Mouse (Mus musculus) midbrain, embryonic 13.5 days (tissue): Measurements from ENCODE around the gene 4930432M17Rik. TPM values are rescaled to one million over a fixed set of nuclear protein-coding genes. Genes with fewer than 3 reads are reported as not detected.

Experiments
- ATAC-seq: fragments of 200-750 bp; cut with Nextera tagmentation; 2 replicates; pipeline ENCODE4 v1.8.0; 2017; ENCODE audit warnings: mild to moderate bottlenecking, moderate TSS enrichment, moderate library complexity
- H3K27ac ChIP-seq: fragments of 300-500 bp; sonication (generic); 2 replicates; pipeline ENCODE4 v1.5.1; 2015; ENCODE audit warnings: inconsistent platforms, mild to moderate bottlenecking, moderate library complexity
- H3K27me3 ChIP-seq: fragments of 300-500 bp; sonication (generic); 2 replicates; pipeline ENCODE4 v1.6.1; 2015; ENCODE audit warnings: mild to moderate bottlenecking, inconsistent platforms
- H3K36me3 ChIP-seq: fragments of 300-500 bp; sonication (generic); 2 replicates; pipeline ENCODE4 v1.6.1; 2015; ENCODE audit warnings: mild to moderate bottlenecking, inconsistent platforms
- H3K4me1 ChIP-seq: fragments of 300-500 bp; sonication (generic); replicated peaks from 2 replicates; pipeline ENCODE4 v1.6.1; 2015; ENCODE audit warnings: inconsistent platforms
- H3K4me2 ChIP-seq: fragments of 300-500 bp; sonication (generic); replicated peaks from 2 replicates; pipeline ENCODE4 v1.6.1; 2015; ENCODE audit warnings: moderate library complexity, mild to moderate bottlenecking, inconsistent platforms
- H3K4me3 ChIP-seq: fragments of 300-500 bp; sonication (generic); replicated peaks from 2 replicates; pipeline ENCODE4 v1.5.1; 2015; ENCODE audit warnings: mild to moderate bottlenecking, inconsistent platforms
- H3K9ac ChIP-seq: fragments of 300-500 bp; sonication (generic); replicated peaks from 2 replicates; pipeline ENCODE4 v1.6.1; 2015; ENCODE audit warnings: mild to moderate bottlenecking, inconsistent platforms
- H3K9me3 ChIP-seq: fragments of 300-500 bp; sonication (generic); 2 replicates; pipeline ENCODE4 v1.6.1; 2016; ENCODE audit warnings: mild to moderate bottlenecking, inconsistent platforms
- WGBS: fragments of 180-500 bp; shearing (Covaris S2); methylation state at CpG from one replicate; pipeline ENCODE4 v1.1.7; 2015; 5-methylcytosine and 5-hydroxymethylcytosine counted together
- polyA plus RNA-seq: library from polyadenylated mRNA; unstranded; fragments of >200 nt; fragmentation: Nextera tagmentation; extraction: Ambion mirVana; gene quantifications from 2 replicates; pipeline ENCODE4 v1.2.1, GENCODE M21; 2015

4930432M17Rik gene
- polyA plus RNA-seq, result not detected in 2 replicates

DNA sequence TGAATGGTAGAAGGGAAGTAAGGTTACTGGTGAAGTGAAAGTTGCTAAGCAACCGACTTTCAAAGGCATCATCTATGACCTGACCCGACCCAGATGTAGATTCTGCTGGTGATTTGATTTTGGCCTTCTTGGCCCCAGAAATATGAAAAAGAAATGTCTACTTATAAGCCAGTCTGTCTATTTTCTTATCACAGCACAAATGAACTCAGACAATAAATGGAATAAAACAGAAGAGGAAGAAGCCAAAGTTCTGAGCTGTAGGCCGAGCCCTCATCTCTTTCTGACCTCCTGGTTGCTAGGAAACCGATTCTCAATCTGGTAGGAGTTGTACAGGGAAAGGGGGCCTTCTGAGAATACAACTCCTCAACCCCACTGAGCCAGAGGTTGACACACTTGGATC, at the start of gene 4930432M17Rik:
4930432M17Rik (plus strand) TSS at position 301 of the 400 bp plus-strand sequence.
- no peak within 1 kb of the TSS for H3K27ac ChIP-seq
- no peak within 1 kb of the TSS for H3K4me2 ChIP-seq
- H3K27me3 ChIP-seq, result no peaks in the 10 kb centered on the region
- ATAC-seq, result no peak
- 67% methylated on average over 4 of the region's 4 CpGs for WGBS
- no peaks in the 10 kb centered on the region for H3K9me3 ChIP-seq
- H3K36me3 ChIP-seq, result no peaks in the 10 kb centered on the region
- H3K4me3 ChIP-seq, result no peak within 1 kb of the TSS
- no peak within 1 kb of the TSS for H3K9ac ChIP-seq
- peaks cover 4% of the 10 kb centered on the region; the same call in 1 of the 2 replicates for H3K4me1 ChIP-seq

DNA sequence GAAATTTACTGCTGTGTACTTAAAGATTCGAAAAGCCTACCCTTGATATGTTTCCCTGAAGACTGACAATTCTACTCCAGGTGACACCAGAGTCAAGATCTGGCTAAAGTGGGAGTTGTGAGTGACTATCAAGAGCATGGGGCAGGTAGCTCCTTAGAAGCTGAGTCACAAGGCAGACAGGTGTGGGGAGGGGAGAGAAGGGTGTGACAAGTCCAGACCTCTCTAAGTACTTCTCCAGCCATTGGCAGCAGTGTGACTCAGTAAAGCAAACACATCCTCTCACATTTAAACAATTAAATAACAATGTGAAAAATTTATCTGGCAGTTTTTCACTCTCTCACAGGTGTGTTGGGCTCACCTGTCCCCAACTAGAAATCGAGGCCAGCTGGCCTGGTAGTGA, 44.9 kb upstream of the 4930432M17Rik start:
- Histone ChIP-seq H3K9me3 (no peaks in the 10 kb centered on the region), H3K36me3 (no peaks in the 10 kb centered on the region), H3K27ac (no peak overlapping the region), H3K4me1 (no peaks in the 10 kb centered on the region), H3K4me3 (no peak overlapping the region), H3K27me3 (peaks cover 2% of the 10 kb centered on the region; the same call in 1 of the 2 replicates), H3K4me2 (no peak overlapping the region), H3K9ac (no peak overlapping the region)
- 75% methylated on average over 2 of the region's 2 CpGs for WGBS
- no peak for ATAC-seq

DNA sequence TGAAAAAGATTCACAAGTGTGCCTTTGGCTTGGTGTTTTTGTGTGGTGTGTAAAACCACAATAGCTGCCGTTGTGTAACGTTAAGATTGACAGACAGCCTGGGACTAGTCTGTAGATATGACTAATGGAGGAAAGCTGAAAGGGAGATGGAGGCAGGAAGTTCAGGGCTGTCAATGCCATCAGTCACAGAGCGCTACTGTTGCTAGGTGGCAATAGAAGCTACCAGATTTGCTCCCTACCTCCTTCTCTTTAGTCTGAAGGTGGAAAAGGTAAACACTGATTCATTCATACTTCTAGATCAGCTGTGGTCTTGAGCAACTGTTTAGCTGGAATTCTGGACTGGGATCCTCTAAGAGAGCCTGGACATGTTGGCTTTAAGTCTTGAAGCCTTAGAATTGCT, 44.3 kb upstream of the 4930432M17Rik start:
- no peak for ATAC-seq
- no peaks in the 10 kb centered on the region for H3K36me3 ChIP-seq
- no peaks in the 10 kb centered on the region for H3K9me3 ChIP-seq
- no peak overlapping the region for H3K4me3 ChIP-seq
- no peaks in the 10 kb centered on the region for H3K4me1 ChIP-seq
- no peak overlapping the region for H3K4me2 ChIP-seq
- H3K9ac ChIP-seq, result no peak overlapping the region
- 91% methylated on average over 3 of the region's 3 CpGs for WGBS
- H3K27ac ChIP-seq, result no peak overlapping the region
- H3K27me3 ChIP-seq, result peaks cover 2% of the 10 kb centered on the region; the same call in 1 of the 2 replicates

DNA sequence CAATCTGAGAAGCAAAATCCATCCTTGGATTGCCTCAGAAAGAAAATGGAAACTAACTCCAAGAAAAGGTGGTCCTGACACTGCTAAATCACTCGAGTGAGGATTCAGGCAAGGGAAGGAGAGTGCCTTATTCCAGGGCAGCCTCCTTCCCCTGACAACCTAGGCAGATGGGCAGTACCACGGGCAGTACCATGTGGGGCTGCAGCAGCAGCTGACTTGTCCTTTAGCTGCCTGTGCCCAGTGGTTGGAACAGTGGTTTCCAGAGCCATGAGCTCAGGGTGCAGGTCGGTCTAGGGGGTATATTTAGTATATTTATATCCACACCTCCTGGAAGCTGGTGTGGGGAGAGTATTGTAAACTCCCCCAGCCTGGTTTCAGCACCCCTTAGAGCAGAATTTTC, 42.3 kb upstream of the 4930432M17Rik start:
- peaks cover 2% of the 10 kb centered on the region; the same call in 1 of the 2 replicates for H3K27me3 ChIP-seq
- 56% methylated on average over 3 of the region's 3 CpGs for WGBS
- no peak for ATAC-seq
- no peaks in the 10 kb centered on the region for H3K36me3 ChIP-seq
- no peak overlapping the region for H3K27ac ChIP-seq
- no peaks in the 10 kb centered on the region for H3K4me1 ChIP-seq
- no peak overlapping the region for H3K4me2 ChIP-seq
- H3K9me3 ChIP-seq, result no peaks in the 10 kb centered on the region
- no peak overlapping the region for H3K4me3 ChIP-seq
- no peak overlapping the region for H3K9ac ChIP-seq

DNA sequence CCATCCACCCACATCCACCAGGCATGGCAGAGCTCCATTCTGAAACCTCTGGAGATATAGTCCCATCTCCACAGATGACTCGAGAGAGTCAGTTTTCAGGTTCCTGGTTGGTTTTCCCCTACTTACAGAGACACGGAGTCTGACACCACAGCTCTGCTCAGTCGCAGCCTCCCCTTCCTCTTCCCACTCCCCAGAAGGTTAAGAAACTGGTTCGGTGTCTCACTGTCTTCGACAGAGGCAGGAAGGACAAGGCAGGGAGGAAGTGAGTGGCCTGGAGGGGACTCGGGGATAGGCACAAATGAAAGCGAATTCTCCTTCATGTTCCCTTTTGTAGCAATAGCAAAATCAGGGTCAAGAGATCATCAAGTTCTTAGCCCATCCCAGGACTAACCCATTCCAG, 39.9 kb upstream of the 4930432M17Rik start:
- Histone ChIP-seq H3K27me3 (peaks cover 2% of the 10 kb centered on the region; the same call in 1 of the 2 replicates), H3K27ac (no peak overlapping the region), H3K9me3 (no peaks in the 10 kb centered on the region), H3K4me1 (no peaks in the 10 kb centered on the region), H3K4me2 (no peak overlapping the region), H3K4me3 (no peak overlapping the region), H3K9ac (no peak overlapping the region), H3K36me3 (no peaks in the 10 kb centered on the region)
- 86% methylated on average over 7 of the region's 7 CpGs for WGBS
- ATAC-seq, result no peak

DNA sequence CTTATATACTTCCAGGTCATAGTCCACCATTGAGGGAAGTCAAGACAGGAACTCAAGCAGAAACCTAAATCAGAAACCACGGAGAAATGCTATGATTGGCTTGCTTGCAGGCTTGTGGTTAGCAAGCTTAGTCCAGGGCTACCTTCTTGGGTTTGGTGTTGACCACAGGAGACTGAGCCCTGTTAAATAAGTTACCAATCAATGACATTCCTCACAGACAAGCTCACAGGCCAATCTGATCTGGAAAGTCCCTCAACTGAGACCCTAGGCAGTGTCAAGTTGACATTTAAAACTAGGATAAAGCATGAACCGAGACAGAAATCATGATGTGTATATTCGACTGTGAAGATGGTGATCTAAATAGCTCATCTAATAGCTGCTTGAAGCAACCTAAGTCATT, 35.6 kb upstream of the 4930432M17Rik start:
- ATAC-seq, result no peak
- no peak overlapping the region for H3K4me2 ChIP-seq
- WGBS, result 91% methylated on average over 3 of the region's 3 CpGs

DNA sequence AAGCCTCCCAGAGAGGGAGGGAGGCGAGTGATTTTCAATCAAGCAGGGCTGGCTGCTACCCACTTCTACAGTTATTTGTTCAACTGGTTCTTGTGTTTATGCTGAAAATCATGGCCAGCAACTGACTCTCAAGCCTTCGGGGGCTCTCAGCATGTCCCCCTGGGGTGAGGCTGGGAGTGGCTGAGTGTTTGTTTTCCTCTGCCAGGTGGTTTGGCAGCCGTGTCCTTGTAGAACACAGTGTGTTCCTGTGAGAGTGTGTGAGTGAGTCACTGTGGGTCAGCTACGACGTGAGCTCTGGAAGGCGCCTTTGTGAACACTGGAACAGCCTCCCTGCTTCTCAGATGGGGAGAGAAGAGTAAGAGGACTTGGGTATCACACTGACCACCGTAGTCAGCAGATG, 35.1 kb upstream of the 4930432M17Rik start:
- ATAC-seq, result no peak
- Histone ChIP-seq H3K36me3 (no peaks in the 10 kb centered on the region), H3K27ac (no peak overlapping the region), H3K9me3 (no peaks in the 10 kb centered on the region), H3K4me2 (no peak overlapping the region), H3K4me3 (no peak overlapping the region), H3K9ac (no peak overlapping the region), H3K4me1 (no peaks in the 10 kb centered on the region), H3K27me3 (no peaks in the 10 kb centered on the region)
- 73% methylated on average over 7 of the region's 7 CpGs for WGBS

More for the DNA sequence above, 35.6 kb upstream of the 4930432M17Rik start:
- Histone ChIP-seq H3K27ac (no peak overlapping the region), H3K9me3 (no peaks in the 10 kb centered on the region), H3K4me3 (no peak overlapping the region), H3K4me1 (no peaks in the 10 kb centered on the region), H3K9ac (no peak overlapping the region), H3K36me3 (no peaks in the 10 kb centered on the region), H3K27me3 (no peaks in the 10 kb centered on the region)

DNA sequence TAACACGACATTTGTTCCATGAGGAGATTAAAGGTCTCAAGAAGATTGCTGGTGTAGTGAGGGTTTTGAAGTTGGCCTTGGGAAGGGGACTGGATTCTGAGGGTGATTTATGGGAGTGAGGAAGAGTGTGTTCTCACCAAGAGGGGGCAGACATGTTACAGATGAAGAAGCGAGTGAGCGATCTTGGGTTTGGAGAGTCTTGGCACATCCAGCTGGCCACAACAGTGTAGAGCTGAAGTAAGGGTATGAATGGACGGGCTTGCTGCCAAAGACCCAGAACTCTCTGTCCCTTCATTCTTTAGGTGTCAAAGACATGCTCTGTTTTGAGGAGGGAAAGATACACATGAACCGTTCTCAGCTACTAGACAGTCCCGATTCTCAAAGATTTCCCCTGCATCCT, 34.2 kb upstream of the 4930432M17Rik start:
- WGBS, result 78% methylated on average over 6 of the region's 6 CpGs
- Histone ChIP-seq H3K9ac (no peak overlapping the region), H3K36me3 (no peaks in the 10 kb centered on the region), H3K27ac (no peak overlapping the region), H3K9me3 (no peaks in the 10 kb centered on the region), H3K27me3 (no peaks in the 10 kb centered on the region), H3K4me3 (no peak overlapping the region), H3K4me2 (no peak overlapping the region), H3K4me1 (no peaks in the 10 kb centered on the region)
- ATAC-seq, result no peak

DNA sequence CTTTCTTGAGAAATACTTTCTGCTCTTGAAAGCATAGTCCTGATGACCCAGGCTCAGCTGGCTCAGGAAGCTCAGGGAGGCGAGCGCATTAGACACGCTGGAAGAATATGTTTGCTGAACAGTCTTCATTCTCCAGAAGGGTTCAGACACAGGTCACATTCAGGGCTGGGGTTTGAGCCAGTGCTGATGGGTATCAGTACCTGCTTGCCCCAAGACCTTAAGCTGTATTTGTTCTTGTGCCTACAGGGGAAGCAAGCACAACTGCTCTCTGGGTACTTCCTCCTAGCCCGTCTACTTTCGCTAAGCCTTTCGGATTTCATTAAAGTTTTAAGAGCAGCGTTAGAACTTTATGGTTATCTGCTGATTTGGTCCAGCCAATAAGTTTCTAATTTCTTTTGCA, 33.8 kb upstream of the 4930432M17Rik start:
- Histone ChIP-seq H3K9ac (no peak overlapping the region), H3K9me3 (no peaks in the 10 kb centered on the region), H3K4me3 (no peak overlapping the region), H3K36me3 (no peaks in the 10 kb centered on the region), H3K27me3 (no peaks in the 10 kb centered on the region), H3K4me1 (no peaks in the 10 kb centered on the region), H3K27ac (no peak overlapping the region), H3K4me2 (no peak overlapping the region)
- ATAC-seq, result no peak
- 91% methylated on average over 7 of the region's 7 CpGs for WGBS

DNA sequence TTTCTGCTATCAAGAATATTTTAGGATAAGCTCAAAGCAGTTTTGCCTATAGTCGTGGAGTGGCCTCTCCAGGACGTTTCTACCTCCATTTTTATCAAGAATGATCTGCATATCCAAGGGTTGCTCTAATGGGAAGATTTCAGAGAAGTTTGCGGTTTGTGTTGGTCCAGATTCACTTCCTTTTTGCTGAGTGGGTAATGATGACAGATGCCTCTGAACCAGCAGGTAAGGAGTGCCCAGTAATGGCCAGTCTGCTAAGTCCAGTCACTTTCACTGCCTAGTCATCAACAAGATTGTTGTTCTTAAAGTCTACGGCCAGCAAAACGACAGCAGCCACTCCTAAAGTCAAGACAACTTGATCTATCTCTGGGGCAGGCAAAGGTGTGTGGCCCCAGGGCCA, 32.8 kb upstream of the 4930432M17Rik start:
- H3K9ac ChIP-seq, result no peak overlapping the region
- no peaks in the 10 kb centered on the region for H3K4me1 ChIP-seq
- ATAC-seq, result no peak
- H3K27ac ChIP-seq, result no peak overlapping the region
- H3K4me3 ChIP-seq, result no peak overlapping the region
- no peaks in the 10 kb centered on the region for H3K9me3 ChIP-seq
- H3K27me3 ChIP-seq, result no peaks in the 10 kb centered on the region
- WGBS, result 86% methylated on average over 5 of the region's 5 CpGs
- H3K36me3 ChIP-seq, result no peaks in the 10 kb centered on the region
- H3K4me2 ChIP-seq, result no peak overlapping the region

DNA sequence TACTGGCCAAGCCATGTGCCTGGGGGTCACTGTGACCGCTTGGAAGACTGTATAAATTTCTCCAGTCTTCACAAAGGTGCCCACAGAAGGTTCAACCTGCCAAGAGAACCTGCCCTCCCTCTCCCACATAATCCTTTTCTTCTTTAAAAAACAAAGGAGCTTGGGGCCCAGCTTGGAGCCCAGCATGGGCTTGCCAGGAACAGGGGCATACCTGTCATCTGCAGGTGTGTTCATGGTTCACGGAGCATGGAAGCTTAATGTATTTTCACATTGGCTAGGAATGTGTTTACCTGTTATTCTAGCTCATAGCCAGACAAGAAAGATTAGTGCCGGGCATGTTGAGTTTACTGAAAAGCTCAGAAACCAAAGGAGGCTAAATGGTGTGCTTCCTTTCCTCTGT, 32.3 kb upstream of the 4930432M17Rik start:
- 85% methylated on average over 3 of the region's 3 CpGs for WGBS
- H3K4me3 ChIP-seq, result no peak overlapping the region
- H3K27ac ChIP-seq, result no peak overlapping the region
- no peaks in the 10 kb centered on the region for H3K9me3 ChIP-seq
- no peak for ATAC-seq
- no peak overlapping the region for H3K9ac ChIP-seq
- H3K27me3 ChIP-seq, result no peaks in the 10 kb centered on the region
- no peak overlapping the region for H3K4me2 ChIP-seq
- H3K36me3 ChIP-seq, result no peaks in the 10 kb centered on the region
- H3K4me1 ChIP-seq, result no peaks in the 10 kb centered on the region

DNA sequence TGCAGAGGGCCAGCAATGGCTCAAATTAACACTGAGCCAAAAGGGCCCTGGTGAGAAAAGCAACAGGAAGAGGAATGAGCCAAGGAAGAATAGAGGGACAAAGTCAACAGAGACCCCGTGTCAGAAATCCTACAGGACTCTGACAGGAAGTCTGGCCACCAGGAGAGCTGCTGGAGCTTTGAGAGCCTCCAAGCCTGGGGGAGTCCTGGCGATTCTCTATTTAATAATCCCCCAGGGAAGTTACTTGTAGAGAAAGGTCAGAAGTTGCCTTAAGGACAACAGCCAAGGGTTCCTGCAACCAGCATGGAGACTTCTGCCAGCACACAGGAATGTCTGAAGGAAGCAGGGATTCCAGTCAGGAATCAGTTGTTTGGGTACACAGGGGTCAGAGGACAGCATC, 30.0 kb upstream of the 4930432M17Rik start:
- Histone ChIP-seq H3K36me3 (no peaks in the 10 kb centered on the region), H3K4me1 (no peaks in the 10 kb centered on the region), H3K9ac (no peak overlapping the region), H3K9me3 (no peaks in the 10 kb centered on the region), H3K4me3 (no peak overlapping the region), H3K4me2 (no peak overlapping the region), H3K27ac (no peak overlapping the region), H3K27me3 (no peaks in the 10 kb centered on the region)
- no peak for ATAC-seq
- 82% methylated on average over 2 of the region's 2 CpGs for WGBS

DNA sequence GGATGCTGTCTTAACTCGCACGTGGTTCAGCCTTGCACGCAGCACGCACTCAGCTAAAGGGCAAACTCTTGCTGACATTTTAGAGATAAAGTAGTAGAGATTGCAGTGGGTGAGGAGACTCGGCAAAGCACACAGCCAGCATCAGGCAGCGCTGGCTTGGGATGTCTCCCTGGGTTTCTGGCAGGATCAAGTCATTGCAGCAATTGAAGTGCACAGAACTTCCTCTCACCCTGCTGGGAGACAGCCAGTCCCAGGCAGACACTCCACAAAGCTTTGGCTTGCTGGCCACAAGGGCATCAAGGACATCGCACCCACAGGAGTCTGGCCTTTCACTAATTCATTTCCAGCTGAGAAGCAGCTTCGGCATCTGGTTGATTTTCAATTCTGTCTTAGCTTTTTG, 27.3 kb upstream of the 4930432M17Rik start:
- Histone ChIP-seq H3K4me1 (no peaks in the 10 kb centered on the region), H3K36me3 (no peaks in the 10 kb centered on the region), H3K9ac (no peak overlapping the region), H3K9me3 (no peaks in the 10 kb centered on the region), H3K4me2 (no peak overlapping the region), H3K4me3 (no peak overlapping the region), H3K27me3 (no peaks in the 10 kb centered on the region), H3K27ac (no peak overlapping the region)
- ATAC-seq, result no peak
- WGBS, result 75% methylated on average over 8 of the region's 8 CpGs
